Mouse (Mus musculus) naive thymus-derived CD4-positive, alpha-beta T cell, adult 2 months (primary cell): Measurements from ENCODE around the gene Hes7.

Experiments used
- DNase-seq: peaks from one replicate; pipeline ENCODE4 v3.0.0-alpha.2; 2011; ENCODE audit warnings: low read depth

The Hes7 gene

GRCm38 (mm10) chr11:69101604-69102402 lies 18.4 kb upstream of the Hes7 start:
- DNase-seq: no peak

- DNase-seq: no peak
Observed at GRCm38 (mm10) chr11:69102403-69102725, 17.8 kb upstream of the Hes7 start.

GRCm38 (mm10) chr11:69103121-69103520 lies 17.1 kb upstream of the Hes7 start:
- no peak for DNase-seq

- peak; percentile 23 for DNase-seq
Observed at GRCm38 (mm10) chr11:69103531-69104435, 16.4 kb upstream of the Hes7 start.

- no peak for DNase-seq
Observed at GRCm38 (mm10) chr11:69104487-69104886, 15.7 kb upstream of the Hes7 start.

GRCm38 (mm10) chr11:69105227-69105626 lies 15.0 kb upstream of the Hes7 start:
- peak; percentile 25 for DNase-seq

- DNase-seq: peak; percentile 35
Observed at GRCm38 (mm10) chr11:69105796-69106195, 14.4 kb upstream of the Hes7 start.

GRCm38 (mm10) chr11:69106299-69106698 lies 13.9 kb upstream of the Hes7 start:
- no peak for DNase-seq

GRCm38 (mm10) chr11:69106842-69107241 lies 13.4 kb upstream of the Hes7 start:
- no peak for DNase-seq

- peak; percentile 26 for DNase-seq
Observed at GRCm38 (mm10) chr11:69107676-69108075, 12.5 kb upstream of the Hes7 start.

DNA sequence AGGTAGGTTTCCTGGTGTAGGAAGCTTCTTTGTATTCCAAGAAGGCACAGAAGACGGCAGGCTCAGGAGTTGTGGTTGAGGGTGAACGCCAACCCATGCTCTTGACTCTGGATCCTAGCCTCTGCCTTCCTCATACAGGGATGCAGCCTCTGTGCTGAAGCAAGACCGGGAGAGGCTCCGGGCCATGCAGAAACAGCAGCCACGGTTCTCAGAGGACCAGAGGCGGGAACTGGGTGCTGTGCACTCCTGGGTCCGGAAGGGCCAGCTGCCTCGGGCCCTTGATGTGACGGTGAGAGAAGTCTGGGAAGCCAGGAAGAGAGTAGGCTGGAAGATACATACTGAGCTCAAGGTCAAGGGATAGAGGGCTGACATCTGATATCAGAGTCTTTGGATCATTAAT lies 12.0 kb upstream of the Hes7 start:
- DNase-seq: no peak

DNA sequence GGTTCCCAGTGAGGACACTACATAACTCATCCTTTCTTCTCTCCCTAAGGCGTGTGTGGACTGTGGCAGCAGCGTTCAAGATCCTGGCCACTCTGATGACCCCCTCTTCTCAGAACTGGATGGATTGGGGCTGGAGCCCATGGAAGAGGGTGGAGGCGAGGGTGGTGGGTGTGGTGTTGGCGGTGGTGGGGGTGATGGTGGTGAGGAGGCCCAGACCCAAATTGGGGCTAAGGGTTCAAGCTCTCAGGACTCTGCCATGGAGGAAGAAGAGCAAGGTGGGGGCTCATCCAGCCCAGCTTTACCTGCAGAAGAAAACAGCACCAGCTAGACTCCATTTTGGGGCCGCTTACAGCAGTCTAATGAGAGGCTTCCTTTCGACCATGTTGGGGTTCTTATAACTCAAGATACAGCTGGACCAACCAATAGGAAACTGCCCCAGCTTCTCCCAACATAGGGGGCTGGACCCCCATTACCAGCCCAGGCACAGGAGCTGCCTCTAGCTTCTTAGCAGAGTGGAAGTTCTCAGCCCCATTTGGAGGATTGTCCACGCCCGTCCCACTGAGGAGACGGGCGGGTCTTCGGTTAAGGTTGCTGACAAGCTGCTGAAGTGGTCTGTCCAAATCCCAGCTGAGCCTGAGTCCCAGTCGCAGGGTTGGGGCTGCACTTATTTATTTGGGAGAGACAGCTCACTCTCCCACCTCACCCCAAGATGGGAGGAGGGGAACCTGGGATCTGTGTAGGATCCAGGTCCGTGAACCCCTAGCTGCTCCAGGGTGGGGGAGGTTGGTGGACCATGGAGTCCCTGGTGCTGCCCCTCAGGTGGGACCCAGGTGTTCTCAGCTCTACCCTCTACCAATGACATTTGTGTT lies 10.9 kb upstream of the Hes7 start:
- peak; percentile 27 for DNase-seq

DNA sequence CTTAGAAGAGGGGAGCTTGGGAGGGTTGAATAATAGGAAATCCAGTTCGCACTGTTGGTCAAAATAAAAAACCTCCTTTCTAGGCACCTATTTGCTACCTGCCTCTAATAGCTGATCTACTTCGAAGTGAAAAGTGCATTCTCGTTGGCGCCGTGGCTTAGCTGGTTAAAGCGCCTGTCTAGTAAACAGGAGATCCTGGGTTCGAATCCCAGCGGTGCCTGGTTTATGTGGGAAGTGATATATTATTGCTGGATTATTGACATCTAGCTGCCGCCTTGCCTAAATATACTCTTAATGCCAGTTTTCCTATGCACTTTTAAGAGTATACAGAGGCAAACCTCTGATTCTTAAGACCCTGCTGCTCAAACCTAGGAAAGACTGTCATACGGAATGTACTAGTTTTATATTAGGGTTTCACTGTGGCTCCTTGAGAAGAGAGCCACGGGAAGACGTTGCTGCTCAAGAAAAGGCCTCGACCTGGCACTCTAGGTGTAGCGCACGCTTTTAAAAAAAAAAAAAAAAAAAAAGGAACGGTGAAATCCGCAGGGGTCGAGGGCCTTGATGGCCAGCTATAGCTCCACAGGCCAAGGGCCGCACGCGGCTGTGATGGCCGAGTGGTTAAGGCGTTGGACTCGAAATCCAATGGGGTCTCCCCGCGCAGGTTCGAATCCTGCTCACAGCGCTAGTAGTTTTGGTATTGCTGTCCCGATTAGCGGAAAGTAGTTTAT lies 9.7 kb upstream of the Hes7 start:
- peak; percentile 89 for DNase-seq

GRCm38 (mm10) chr11:69111051-69111810 lies 9.0 kb upstream of the Hes7 start:
- DNase-seq: no peak

GRCm38 (mm10) chr11:69111865-69112264 lies 8.3 kb upstream of the Hes7 start:
- no peak for DNase-seq

- no peak for DNase-seq
Observed at GRCm38 (mm10) chr11:69114018-69114417, 6.2 kb upstream of the Hes7 start.

DNA sequence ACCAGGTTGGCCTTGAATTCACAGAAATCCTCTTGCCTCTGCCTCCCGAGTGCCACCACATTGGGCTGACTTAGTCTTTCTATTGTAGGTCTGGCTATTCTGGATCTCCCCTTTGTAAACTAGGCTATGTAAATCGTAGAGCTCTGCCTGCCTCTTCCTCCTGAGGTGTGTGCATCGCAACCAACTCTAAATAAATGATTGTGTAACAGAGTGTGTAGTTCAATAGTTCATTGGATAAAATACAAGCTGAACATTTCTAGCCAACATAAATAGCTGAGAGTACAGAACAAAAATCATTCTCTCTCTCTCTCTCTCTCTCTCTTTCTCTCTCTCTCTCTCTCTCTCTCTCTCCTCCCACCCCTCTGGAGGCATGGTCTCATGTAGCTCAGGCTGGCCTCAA lies 5.6 kb upstream of the Hes7 start:
- DNase-seq: no peak

DNA sequence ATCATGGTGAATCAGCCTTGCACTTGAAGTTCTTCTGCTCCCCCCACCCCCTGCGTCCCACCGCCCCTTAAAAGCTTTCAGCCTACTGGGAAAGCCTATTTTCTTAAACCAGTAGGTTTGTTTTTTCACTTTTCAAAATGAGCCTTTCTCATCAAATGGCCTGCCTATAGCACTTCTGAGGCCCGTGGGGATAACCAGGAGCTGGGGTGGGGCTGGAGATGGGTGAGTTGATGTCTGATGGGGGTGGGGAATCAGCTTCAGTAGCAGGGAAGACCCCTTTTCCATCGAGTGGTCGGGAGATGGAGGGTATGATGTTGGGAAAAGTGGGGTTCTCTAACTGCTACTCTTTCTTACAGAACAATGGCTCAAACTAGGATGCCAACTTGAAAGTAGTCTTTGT lies 3.4 kb upstream of the Hes7 start:
- no peak for DNase-seq

GRCm38 (mm10) chr11:69117737-69118695 lies 2.2 kb upstream of the Hes7 start:
- DNase-seq: peak; percentile 75

DNA sequence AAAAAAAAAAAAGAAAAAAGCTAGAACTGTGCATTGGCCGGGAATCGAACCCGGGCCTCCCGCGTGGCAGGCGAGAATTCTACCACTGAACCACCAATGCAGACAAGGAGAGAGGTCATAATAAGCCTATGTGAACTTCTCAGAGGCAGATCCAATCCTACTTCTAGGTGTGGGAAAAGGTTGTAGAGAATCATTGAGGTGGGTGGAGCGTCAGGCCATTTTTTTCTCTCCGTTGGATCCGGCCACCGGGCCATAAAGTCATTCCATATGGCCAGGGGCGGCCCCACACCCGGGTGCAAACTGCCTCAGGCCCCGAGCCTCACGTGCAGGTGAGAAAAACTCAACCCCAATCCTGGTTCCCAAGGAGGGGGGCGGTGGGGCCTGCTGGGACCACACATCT lies 1.4 kb upstream of the Hes7 start:
- peak; percentile 92 for DNase-seq
